Mouse (Mus musculus) heart, embryonic 14.5 days (tissue): ENCODE measurements around the gene Traip. TPM values are rescaled to one million over a fixed set of nuclear protein-coding genes. Genes with fewer than 3 reads are reported as not detected.
"Not testable (repeated sequence)": the region's sequence is repeated elsewhere in the genome, so short reads cannot be mapped to it uniquely, and the experiment has no call there.

Source experiments
- ATAC-seq: fragments of 200-750 bp; cut with Nextera tagmentation; 2 replicates; pipeline ENCODE4 v1.8.0; 2017; ENCODE audit warnings: low read depth, moderate TSS enrichment; ENCODE audit not compliant: insufficient number of reproducible peaks, insufficient read depth, low FRiP score
- H3K27ac ChIP-seq, 2 experiments: fragments of 200-500 bp in 1 of 2; fragments of 300-500 bp in 1 of 2; sonication (generic) in 1 of 2; replicated peaks in 1 of 2; 2 replicates each; pipeline ENCODE4 v1.5.1; 2012 to 2014; ENCODE audit warnings: low read depth in 2 of 2, low read length in 2 of 2, control low read depth in 1 of 2, mild to moderate bottlenecking in 1 of 2, mixed read lengths in 1 of 2; ENCODE audit not compliant: control insufficient read depth in 1 of 2, insufficient read depth in 1 of 2
- H3K27me3 ChIP-seq: fragments of 300-500 bp; sonication (generic); 2 replicates; pipeline ENCODE4 v1.6.1; 2014; ENCODE audit warnings: mild to moderate bottlenecking, low read length, control low read depth; ENCODE audit not compliant: control insufficient read depth, insufficient read depth
- H3K36me3 ChIP-seq: fragments of 300-500 bp; sonication (generic); 2 replicates; pipeline ENCODE4 v1.6.1; 2014; ENCODE audit warnings: mild to moderate bottlenecking, control low read depth, low read length, mixed read lengths; ENCODE audit not compliant: control insufficient read depth, insufficient read depth
- H3K4me1 ChIP-seq, 2 experiments: fragments of 200-500 bp in 1 of 2; fragments of 300-500 bp in 1 of 2; sonication (generic) in 1 of 2; 2 replicates each; pipeline ENCODE4 v1.6.1; 2012 to 2014; ENCODE audit warnings: low read length in 2 of 2, control low read depth in 1 of 2, mixed read lengths in 1 of 2; ENCODE audit not compliant: control insufficient read depth in 2 of 2, insufficient read depth in 2 of 2
- H3K4me2 ChIP-seq: fragments of 300-500 bp; sonication (generic); 2 replicates; pipeline ENCODE4 v1.6.1; 2014; ENCODE audit warnings: mild to moderate bottlenecking, low read length
- H3K4me3 ChIP-seq, 2 experiments: fragments of 200-500 bp in 1 of 2; fragments of 300-500 bp in 1 of 2; sonication (generic) in 1 of 2; 2 replicates each; pipeline ENCODE4 v1.5.1; 2012 to 2014; ENCODE audit warnings: low read length in 2 of 2, mild to moderate bottlenecking in 2 of 2, control low read depth in 1 of 2, low read depth in 1 of 2, moderate library complexity in 1 of 2; ENCODE audit not compliant: control insufficient read depth in 1 of 2, insufficient read depth in 1 of 2
- H3K9ac ChIP-seq: fragments of 300-500 bp; sonication (generic); 2 replicates; pipeline ENCODE4 v1.6.1; 2014; ENCODE audit warnings: mild to moderate bottlenecking, low read length
- H3K9me3 ChIP-seq: fragments of 300-500 bp; sonication (generic); 2 replicates; pipeline ENCODE4 v1.6.1; 2016; ENCODE audit warnings: low read length, control low read depth; ENCODE audit not compliant: control insufficient read depth
- WGBS: fragments of 180-500 bp; shearing (Covaris S2); extraction: QIAGEN DNeasy Blood & Tissue Kit; methylation state at CpG from one replicate; pipeline ENCODE4 v1.1.7; 2014; 5-methylcytosine and 5-hydroxymethylcytosine counted together
- polyA plus RNA-seq: library from polyadenylated mRNA; unstranded; fragments of >200 nt; fragmentation: Nextera tagmentation; extraction: Ambion mirVana; gene quantifications from 2 replicates; pipeline ENCODE4 v1.2.1, GENCODE M21; 2014

Gene Traip
- polyA plus RNA-seq, 1 experiment from 2014 or later: 8.6 TPM

DNA sequence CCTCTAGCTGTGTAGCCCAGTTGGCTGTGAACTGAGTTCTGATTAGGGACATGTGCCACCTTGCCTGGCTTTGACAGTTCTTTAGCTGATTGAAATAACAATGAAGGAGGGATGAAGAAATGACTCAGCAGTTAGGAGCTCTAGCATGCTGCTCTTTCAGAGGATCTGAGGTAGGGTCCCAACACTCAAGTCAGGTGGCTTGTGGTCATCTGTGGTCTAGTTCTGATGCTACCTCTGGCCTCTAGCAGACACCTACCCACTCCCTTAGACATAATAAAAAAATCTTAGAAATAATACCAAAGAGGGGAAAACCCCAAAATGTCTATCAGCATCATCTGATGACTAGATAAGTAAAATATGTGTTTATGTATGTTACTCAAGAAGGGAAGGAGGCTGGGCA is 60.4 kb downstream of the Traip start:
- no peaks in the 10 kb centered on the region for H3K9me3 ChIP-seq
- peaks cover 8% of the 10 kb centered on the region; the same call in 1 of the 2 replicates for H3K36me3 ChIP-seq
- H3K27me3 ChIP-seq: no peaks in the 10 kb centered on the region
- no peak overlapping the region for H3K27ac ChIP-seq
- H3K9ac ChIP-seq: no peak overlapping the region
- no peak overlapping the region for H3K4me3 ChIP-seq
- H3K4me2 ChIP-seq: no peak overlapping the region
- no peak for ATAC-seq
- no peaks in the 10 kb centered on the region for H3K4me1 ChIP-seq

DNA sequence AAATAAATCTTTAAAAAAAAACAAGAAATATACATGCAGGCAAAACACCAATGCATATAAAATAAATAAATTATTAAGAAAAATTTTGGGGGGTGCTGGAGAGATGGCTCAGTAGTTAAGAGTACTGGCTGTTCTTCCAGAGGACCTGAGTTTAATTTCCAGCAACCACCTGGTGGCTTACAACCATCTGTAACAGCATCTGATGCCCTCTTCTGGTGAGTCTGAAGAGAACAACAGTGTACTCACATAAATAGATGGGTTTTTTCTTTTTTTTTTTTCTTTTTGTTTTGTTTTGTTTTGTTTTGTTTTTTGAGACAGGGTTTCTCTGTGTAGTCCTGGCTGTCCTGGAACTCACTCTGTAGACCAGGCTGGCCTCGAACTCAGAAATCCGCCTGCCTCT is 63.6 kb downstream of the Traip start:
- not testable (repeated sequence) for ATAC-seq, H3K27ac ChIP-seq, H3K4me2 ChIP-seq, H3K36me3 ChIP-seq, H3K4me3 ChIP-seq, H3K9me3 ChIP-seq, H3K4me1 ChIP-seq, H3K9ac ChIP-seq, H3K27me3 ChIP-seq
- WGBS: 97% methylated on average over 2 of the region's 2 CpGs

GRCm38 (mm10) chr9:108017127-108017526 is 67.2 kb downstream of the Traip start:
- Histone ChIP-seq H3K27ac (no peak overlapping the region), H3K9ac (no peak overlapping the region), H3K9me3 (no peaks in the 10 kb centered on the region), H3K36me3 (peaks cover 8% of the 10 kb centered on the region; the same call in 1 of the 2 replicates), H3K4me3 (no peak overlapping the region), H3K4me1 (peaks cover 0 to 23% of the 10 kb centered on the region in 2 experiments; a peak in 2 of 4 replicates), H3K4me2 (no peak overlapping the region), H3K27me3 (no peaks in the 10 kb centered on the region)
- ATAC-seq: no peak
- 69% methylated on average over 3 of the region's 3 CpGs for WGBS

GRCm38 (mm10) chr9:108020741-108021140 is 70.8 kb downstream of the Traip start:
- Histone ChIP-seq H3K27me3 (no peaks in the 10 kb centered on the region), H3K36me3 (peaks cover 20% of the 10 kb centered on the region), H3K4me1 (peaks cover 0 to 23% of the 10 kb centered on the region in 2 experiments; a peak in 2 of 4 replicates), H3K4me3 (no peak overlapping the region), H3K9ac (peak overlapping the region; percentile 18), H3K9me3 (no peaks in the 10 kb centered on the region), H3K4me2 (peak overlapping the region; percentile 38), H3K27ac (peak overlapping the region; percentile 45 to 66)
- 98% methylated on average over 1 of the region's 1 CpGs for WGBS
- ATAC-seq: no peak

Other genes with a start within 250 kb of the Traip start
- 4.6 and 6.2 TPM in 2 replicates for gene Sema3f, start 239.7 kb upstream of the Traip start, polyA plus RNA-seq
- gene Rbm5, start 179.1 kb upstream of the Traip start, polyA plus RNA-seq: 116 and 118 TPM in 2 replicates
- 41.5 and 42.8 TPM in 2 replicates for gene Rbm6, start 76.9 kb upstream of the Traip start, polyA plus RNA-seq
- gene Mon1a, start 62.0 kb upstream of the Traip start, polyA plus RNA-seq: 8.2 and 9.4 TPM in 2 replicates
- gene Mst1r, start 43.3 kb upstream of the Traip start, polyA plus RNA-seq: 1.00 and 1.5 TPM in 2 replicates
- gene Actl11, start 21.7 kb upstream of the Traip start, polyA plus RNA-seq: not detected in 2 replicates
- 0.07 and 0.13 TPM in 2 replicates for gene Camkv, start 14.5 kb upstream of the Traip start, polyA plus RNA-seq
- 33.1 and 34.2 TPM in 2 replicates for gene Uba7, start 25.4 kb downstream of the Traip start, polyA plus RNA-seq
- gene Gm20661, start 32.9 kb downstream of the Traip start, polyA plus RNA-seq: 2.1 and 3.8 TPM in 2 replicates
- gene Inka1, start 35.7 kb downstream of the Traip start, polyA plus RNA-seq: 46.0 and 49.2 TPM in 2 replicates
- gene Cdhr4, start 42.4 kb downstream of the Traip start, polyA plus RNA-seq: 4.8 and 8.4 TPM in 2 replicates
- gene Gm20662, start 46.2 kb downstream of the Traip start, polyA plus RNA-seq: 0.55 and 0.71 TPM in 2 replicates
- gene Ip6k1, start 52.4 kb downstream of the Traip start, polyA plus RNA-seq: 21.9 and 22.5 TPM in 2 replicates
- 17.4 and 18.8 TPM in 2 replicates for gene Gmppb, start 99.1 kb downstream of the Traip start, polyA plus RNA-seq
- gene Amigo3, start 103.0 kb downstream of the Traip start, polyA plus RNA-seq: 2.0 and 2.1 TPM in 2 replicates
- gene Mst1, start 130.3 kb downstream of the Traip start, polyA plus RNA-seq: not detected in 2 replicates
- gene Rnf123, start 133.2 kb downstream of the Traip start, polyA plus RNA-seq: 37.2 and 37.9 TPM in 2 replicates
- 48.7 and 50.8 TPM in 2 replicates for gene Apeh, start 144.5 kb downstream of the Traip start, polyA plus RNA-seq
- 0.09 and 0.16 TPM in 2 replicates for gene Bsn, start 240.2 kb downstream of the Traip start, polyA plus RNA-seq